28 mouse cellular contexts compared by ENCODE assay signal in genomic region chr1:93132676-93133075, GRCm38 (mm10). TPM values are rescaled to one million over a fixed set of nuclear protein-coding genes. Genes with fewer than 3 reads are reported as not detected.
DNase-seq lines count a peak whose midpoint lies in the region; ATAC-seq and TF ChIP-seq lines count a peak whose summit lies in the region.
"Had no signal": no experiment of that assay in that cellular context is flagged by ENCODE, and none has a peak within 500 bp of the region (broad histone marks: within the 10 kb centered on the region; RNA-seq: fewer than 3 reads in every experiment).

No protein-coding gene starts in this region.

- DNase-seq in heart, adult 11 months: peak; percentile 81
- no peak for DNase-seq in heart, postnatal 36 days
- DNase-seq in liver, embryonic 14.5 days (ENCODE audit: low read depth in 3 of 3, low spot score in 3 of 3): no peak
- peak; percentile 28 for DNase-seq in lung, adult 2 months
- DNase-seq in lung, postnatal 36 days: peak; percentile 72
- DNase-seq in layer of hippocampus, postnatal 25 days (ENCODE audit: extremely low spot score in 1 of 2, low spot score in 1 of 2): no peak
- no peak for DNase-seq in urinary bladder, postnatal 36 days (ENCODE audit: low spot score in 2 of 2)
- DNase-seq: adrenal gland, postnatal 10 days; B cell, adult 2 months; cerebellum, adult 11 months; cerebellum, adult 8-10 months; cerebellum, postnatal 25 days; gastrocnemius, adult 2 months; gastrocnemius, postnatal 25 days; heart, adult 18-20 months; heart, postnatal 10 days had no signal

- H3K4me1 ChIP-seq in liver, embryonic 14.5 days (replicated peaks; ENCODE audit: control insufficient read depth in 2 of 2, insufficient read depth in 2 of 2, low read length in 1 of 2): no peaks in the 10 kb centered on the region
- H3K4me1 ChIP-seq in liver, embryonic 12.5 days: no peaks in the 10 kb centered on the region
- 0 out of 2 replicates have a peak, but pooled peaks cover 2% of the 10 kb centered on the region for H3K4me1 ChIP-seq in lung, adult 2 months (ENCODE audit: control insufficient read depth, insufficient read depth, low read length)
- H3K4me1 ChIP-seq: forebrain, embryonic 12.5 days; hindbrain, embryonic 13.5 days had no signal

- H3K27ac ChIP-seq in liver, embryonic 14.5 days: no peak overlapping the region
- H3K27ac ChIP-seq in liver, embryonic 12.5 days: no peak overlapping the region
- H3K27ac ChIP-seq: embryonic facial prominence, embryonic 13.5 days; forebrain, embryonic 12.5 days; gastrocnemius, adult 2 months; heart, embryonic 10.5 days; hindbrain, embryonic 13.5 days had no signal

- 40% methylated on average over 8 of the region's 8 CpGs for WGBS in liver, embryonic 14.5 days (ENCODE audit: insufficient replicate concordance)
- WGBS in liver, embryonic 12.5 days (ENCODE audit: insufficient replicate concordance): 38% methylated on average over 8 of the region's 8 CpGs
- WGBS in lung, adult 2 months: 33% methylated on average over 8 of the region's 8 CpGs

- no peak overlapping the region for H3K4me3 ChIP-seq in liver, embryonic 14.5 days (ENCODE audit: insufficient read depth in 1 of 2, low read depth in 2 of 2, low read length in 2 of 2)
- no peak overlapping the region for H3K4me3 ChIP-seq in liver, embryonic 12.5 days
- H3K4me3 ChIP-seq in lung, adult 2 months (replicated peaks; ENCODE audit: extremely low read depth, low read depth, low read length): no peak overlapping the region
- H3K4me3 ChIP-seq: embryonic facial prominence, embryonic 13.5 days; forebrain, embryonic 12.5 days; gastrocnemius, adult 2 months; heart, embryonic 10.5 days; hindbrain, embryonic 13.5 days had no signal

- H3K4me2 ChIP-seq in liver, embryonic 14.5 days (ENCODE audit: low read depth): no peak overlapping the region
- H3K4me2 ChIP-seq in liver, embryonic 12.5 days: no peak overlapping the region
- H3K4me2 ChIP-seq: embryonic facial prominence, embryonic 13.5 days; forebrain, embryonic 12.5 days; hindbrain, embryonic 13.5 days had no signal

- H3K9ac ChIP-seq in liver, embryonic 14.5 days (replicated peaks): no peak overlapping the region
- H3K9ac ChIP-seq in liver, embryonic 12.5 days: no peak overlapping the region
- H3K9ac ChIP-seq: embryonic facial prominence, embryonic 13.5 days; forebrain, embryonic 12.5 days; hindbrain, embryonic 13.5 days had no signal

- no peaks in the 10 kb centered on the region for H3K9me3 ChIP-seq in liver, embryonic 14.5 days (ENCODE audit: control insufficient read depth, low read length)
- H3K9me3 ChIP-seq in liver, embryonic 12.5 days (replicated peaks): no peaks in the 10 kb centered on the region
- H3K9me3 ChIP-seq: embryonic facial prominence, embryonic 13.5 days; forebrain, embryonic 12.5 days; G1E; heart, embryonic 10.5 days; hindbrain, embryonic 13.5 days had no signal

- no peak for TF ChIP-seq CTCF in liver, embryonic 14.5 days (IDR thresholded peaks at IDR 0.05; ENCODE audit: low read depth)
- TF ChIP-seq CTCF in lung, adult 2 months (IDR thresholded peaks at IDR 0.05; ENCODE audit: insufficient read depth, low read length): no peak

- peak; percentile 40; the same call in 1 of the 2 replicates for ATAC-seq in liver, embryonic 14.5 days (ENCODE audit: insufficient read depth)
- ATAC-seq in liver, embryonic 12.5 days: no peak
- ATAC-seq: CD4-positive, CD25-positive, alpha-beta regulatory T cell, adult 4 months; forebrain, embryonic 16.5 days had no signal

- no peak for TF ChIP-seq POLR2A in lung, adult 2 months (IDR thresholded peaks at IDR 0.05; ENCODE audit: borderline replicate concordance, extremely low read depth, low read depth, low read length)

- intact Hi-C loops in heart, postnatal 36 days (cut with DNase I): no loop called here

- TF ChIP-seq EP300 in liver, embryonic 14.5 days (IDR thresholded peaks at IDR 0.05; ENCODE audit: low read depth): no peak

- no peaks in the 10 kb centered on the region for H3K27me3 ChIP-seq in liver, embryonic 14.5 days (ENCODE audit: control insufficient read depth, insufficient read depth, low read length)
- H3K27me3 ChIP-seq in liver, embryonic 12.5 days (replicated peaks): no peaks in the 10 kb centered on the region
- H3K27me3 ChIP-seq: embryonic facial prominence, embryonic 13.5 days; forebrain, embryonic 12.5 days; hindbrain, embryonic 13.5 days had no signal

- H3K36me3 ChIP-seq in liver, embryonic 14.5 days (replicated peaks; ENCODE audit: control insufficient read depth, insufficient read depth, low read depth): no peaks in the 10 kb centered on the region
- no peaks in the 10 kb centered on the region for H3K36me3 ChIP-seq in liver, embryonic 12.5 days
- H3K36me3 ChIP-seq: embryonic facial prominence, embryonic 13.5 days; forebrain, embryonic 12.5 days; G1E; heart, embryonic 10.5 days; hindbrain, embryonic 13.5 days had no signal

RNA-seq across cellular contexts. Expression of gene Agxt, which starts 2.4 kb away (rescaled TPM):
- not detected for total RNA-seq in heart, postnatal 36 days (2021)
- polyA plus RNA-seq in liver, embryonic 14.5 days (2012; rRNA removed): 2.5 and 3.0 TPM in 2 replicates
- polyA plus RNA-seq in liver, embryonic 14.5 days (2014; fragmentation: Nextera tagmentation; extraction: Ambion mirVana): 8.4 and 9.4 TPM in 2 replicates
- 1.7 and 2.2 TPM in 2 replicates for polyA plus RNA-seq in liver, embryonic 12.5 days (2016; fragmentation: Nextera tagmentation; extraction: Ambion mirVana)
- polyA plus RNA-seq in lung, adult 2 months (2012; rRNA removed): not detected in 2 replicates
- not detected for total RNA-seq in layer of hippocampus, postnatal 25 days (2021)
- total RNA-seq: G1E; gastrocnemius, adult 2 months; gastrocnemius, postnatal 25 days; heart, adult 18-20 months; heart, postnatal 10 days; hematopoietic stem cell, adult 5-6 weeks had no signal
- polyA plus RNA-seq: brain, embryonic 14.5 days; CD4-positive, CD25-positive, alpha-beta regulatory T cell, adult 4 months; cortical plate, adult 2 months; embryonic facial prominence, embryonic 13.5 days; forebrain, embryonic 12.5 days; forebrain, embryonic 16.5 days; G1E; heart, embryonic 14.5 days; hindbrain, embryonic 13.5 days had no signal

RNA-seq across cellular contexts. Expression of gene 2310007B03Rik, which starts 28.1 kb away (rescaled TPM):
- not detected for total RNA-seq in heart, postnatal 36 days (2021)
- polyA plus RNA-seq in liver, embryonic 14.5 days (2012; rRNA removed): 0.07 and 0.11 TPM in 2 replicates
- 0.09 and 0.21 TPM in 2 replicates for polyA plus RNA-seq in liver, embryonic 14.5 days (2014; fragmentation: Nextera tagmentation; extraction: Ambion mirVana)
- not detected in 2 replicates for polyA plus RNA-seq in liver, embryonic 12.5 days (2016; fragmentation: Nextera tagmentation; extraction: Ambion mirVana)
- polyA plus RNA-seq in lung, adult 2 months (2012; rRNA removed): 72.6 and 75.8 TPM in 2 replicates
- not detected for total RNA-seq in layer of hippocampus, postnatal 25 days (2021)
- total RNA-seq: adrenal gland, postnatal 10 days; gastrocnemius, adult 2 months; gastrocnemius, postnatal 25 days; heart, postnatal 10 days; hematopoietic stem cell, adult 5-6 weeks had no signal
- polyA plus RNA-seq: CD4-positive, CD25-positive, alpha-beta regulatory T cell, adult 4 months; cortical plate, adult 2 months; G1E had no signal

RNA-seq across cellular contexts. Expression of gene Kif1a, which starts 30.9 kb away (rescaled TPM):
- total RNA-seq in heart, postnatal 36 days (2021): 1 to 10 TPM; 1.7 to 2.0 TPM
- 0.07 and 0.16 TPM in 2 replicates for polyA plus RNA-seq in liver, embryonic 14.5 days (2012; rRNA removed)
- 0.10 and 0.27 TPM in 2 replicates for polyA plus RNA-seq in liver, embryonic 14.5 days (2014; fragmentation: Nextera tagmentation; extraction: Ambion mirVana)
- polyA plus RNA-seq in liver, embryonic 12.5 days (2016; fragmentation: Nextera tagmentation; extraction: Ambion mirVana): 0.38 and 0.98 TPM in 2 replicates
- polyA plus RNA-seq in lung, adult 2 months (2012; rRNA removed): 2.0 and 2.7 TPM in 2 replicates
- total RNA-seq in layer of hippocampus, postnatal 25 days (2021): 100 to 1,000 TPM; 592 to 639 TPM
- total RNA-seq: hematopoietic stem cell, adult 5-6 weeks had no signal
- polyA plus RNA-seq: CD4-positive, CD25-positive, alpha-beta regulatory T cell, adult 4 months had no signal

RNA-seq across cellular contexts. Expression of gene Crocc2, which starts 35.8 kb away (rescaled TPM):
- not detected for total RNA-seq in heart, postnatal 36 days (2021)
- polyA plus RNA-seq in liver, embryonic 14.5 days (2012; rRNA removed): 0.01 and 0.02 TPM in 2 replicates
- polyA plus RNA-seq in liver, embryonic 14.5 days (2014; fragmentation: Nextera tagmentation; extraction: Ambion mirVana): not detected in 2 replicates
- 0.02 and 0.04 TPM in 2 replicates for polyA plus RNA-seq in liver, embryonic 12.5 days (2016; fragmentation: Nextera tagmentation; extraction: Ambion mirVana)
- polyA plus RNA-seq in lung, adult 2 months (2012; rRNA removed): 2.2 and 2.8 TPM in 2 replicates
- total RNA-seq in layer of hippocampus, postnatal 25 days (2021): under 1 TPM; 0.17 to 0.35 TPM
- total RNA-seq: gastrocnemius, adult 2 months; gastrocnemius, postnatal 25 days had no signal
- polyA plus RNA-seq: CD4-positive, CD25-positive, alpha-beta regulatory T cell, adult 4 months; G1E had no signal

Comparison
In these comparisons a context has a peak if more than half of its experiments do, and no peak if none do; other contexts are left out.
1. DNase-seq: peak in heart, adult 11 months (single experiment), lung, adult 2 months (single experiment) and lung, postnatal 36 days (single experiment); none in heart, postnatal 36 days (0 of 2), liver, embryonic 14.5 days (0 of 3), layer of hippocampus, postnatal 25 days (0 of 2) and urinary bladder, postnatal 36 days (0 of 2).
2. RNA of gene 2310007B03Rik, which starts 28.1 kb away (polyA plus RNA-seq): 72.6 to 75.8 TPM in lung, adult 2 months; 0.07 to 0.21 TPM in liver, embryonic 14.5 days and not detected in liver, embryonic 12.5 days; every median in the first group is over 10 times any median in the second.